Mouse (Mus musculus): Measurements from ENCODE around the gene Nectin3. TPM values are rescaled to one million over a fixed set of nuclear protein-coding genes. Genes with fewer than 3 reads are reported as not detected.

Nectin3 gene
- polyA plus RNA-seq, 1 experiment = 21.9 TPM

GRCm38 (mm10) chr16:46449013-46449412 lies 49.3 kb downstream of the Nectin3 start:
- no peak for TF ChIP-seq CTCF (IDR thresholded peaks at IDR 0.05; ENCODE audit: extremely low read depth, insufficient read depth, low read length)
- no peak for TF ChIP-seq POLR2A (IDR thresholded peaks at IDR 0.05; ENCODE audit: extremely low read depth, insufficient read depth, low read length)
- Histone ChIP-seq H3K27ac (ENCODE audit: insufficient read depth, low read length) (no peak overlapping the region), H3K4me3 (ENCODE audit: insufficient read depth, low read length) (no peak overlapping the region), H3K4me1 (ENCODE audit: control insufficient read depth, insufficient read depth, low read length) (no peaks in the 10 kb centered on the region)

GRCm38 (mm10) chr16:46431317-46431716 lies 67.0 kb downstream of the Nectin3 start:
- Histone ChIP-seq H3K4me1 (ENCODE audit: control insufficient read depth, insufficient read depth, low read length) (no peaks in the 10 kb centered on the region), H3K4me3 (ENCODE audit: insufficient read depth, low read length) (no peak overlapping the region), H3K27ac (ENCODE audit: insufficient read depth, low read length) (no peak overlapping the region)
- TF ChIP-seq POLR2A (IDR thresholded peaks at IDR 0.05; ENCODE audit: extremely low read depth, insufficient read depth, low read length) (no peak), CTCF (IDR thresholded peaks at IDR 0.05; ENCODE audit: extremely low read depth, insufficient read depth, low read length) (no peak)

- Histone ChIP-seq H3K4me3 (ENCODE audit: insufficient read depth, low read length) (no peak overlapping the region), H3K27ac (ENCODE audit: insufficient read depth, low read length) (no peak overlapping the region), H3K4me1 (ENCODE audit: control insufficient read depth, insufficient read depth, low read length) (no peaks in the 10 kb centered on the region)
- TF ChIP-seq POLR2A (IDR thresholded peaks at IDR 0.05; ENCODE audit: extremely low read depth, insufficient read depth, low read length) (no peak), CTCF (IDR thresholded peaks at IDR 0.05; ENCODE audit: extremely low read depth, insufficient read depth, low read length) (no peak)
Observed at GRCm38 (mm10) chr16:46416177-46416576, 82.1 kb downstream of the Nectin3 start.

- no peak overlapping the region for H3K27ac ChIP-seq (ENCODE audit: insufficient read depth, low read length)
- H3K4me3 ChIP-seq (ENCODE audit: insufficient read depth, low read length) = no peak overlapping the region
- no peak for TF ChIP-seq POLR2A (IDR thresholded peaks at IDR 0.05; ENCODE audit: extremely low read depth, insufficient read depth, low read length)
- TF ChIP-seq CTCF (IDR thresholded peaks at IDR 0.05; ENCODE audit: extremely low read depth, insufficient read depth, low read length) = no peak
- peaks cover 2% of the 10 kb centered on the region; the same call in 1 of the 2 replicates for H3K4me1 ChIP-seq (ENCODE audit: control insufficient read depth, insufficient read depth, low read length)
Observed at GRCm38 (mm10) chr16:46410739-46411057, 87.6 kb downstream of the Nectin3 start.

GRCm38 (mm10) chr16:46410053-46410738 lies 88.1 kb downstream of the Nectin3 start:
- Histone ChIP-seq H3K4me3 (ENCODE audit: insufficient read depth, low read length) (no peak overlapping the region), H3K27ac (ENCODE audit: insufficient read depth, low read length) (no peak overlapping the region), H3K4me1 (ENCODE audit: control insufficient read depth, insufficient read depth, low read length) (peaks cover 2% of the 10 kb centered on the region; the same call in 1 of the 2 replicates)
- TF ChIP-seq POLR2A (IDR thresholded peaks at IDR 0.05; ENCODE audit: extremely low read depth, insufficient read depth, low read length) (no peak), CTCF (IDR thresholded peaks at IDR 0.05; ENCODE audit: extremely low read depth, insufficient read depth, low read length) (no peak)

GRCm38 (mm10) chr16:46407997-46408396 lies 90.3 kb downstream of the Nectin3 start:
- Histone ChIP-seq H3K4me3 (ENCODE audit: insufficient read depth, low read length) (no peak overlapping the region), H3K4me1 (ENCODE audit: control insufficient read depth, insufficient read depth, low read length) (peaks cover 2% of the 10 kb centered on the region; the same call in 1 of the 2 replicates), H3K27ac (ENCODE audit: insufficient read depth, low read length) (no peak overlapping the region)
- no peak for TF ChIP-seq POLR2A (IDR thresholded peaks at IDR 0.05; ENCODE audit: extremely low read depth, insufficient read depth, low read length)
- TF ChIP-seq CTCF (IDR thresholded peaks at IDR 0.05; ENCODE audit: extremely low read depth, insufficient read depth, low read length) = no peak

GRCm38 (mm10) chr16:46406844-46407639 lies 91.3 kb downstream of the Nectin3 start:
- H3K4me1 ChIP-seq (ENCODE audit: control insufficient read depth, insufficient read depth, low read length) = peaks cover 2% of the 10 kb centered on the region; the same call in 1 of the 2 replicates
- TF ChIP-seq CTCF (IDR thresholded peaks at IDR 0.05; ENCODE audit: extremely low read depth, insufficient read depth, low read length) (no peak), POLR2A (IDR thresholded peaks at IDR 0.05; ENCODE audit: extremely low read depth, insufficient read depth, low read length) (no peak)
- no peak overlapping the region for H3K27ac ChIP-seq (ENCODE audit: insufficient read depth, low read length)

GRCm38 (mm10) chr16:46397945-46398344 lies 100.4 kb downstream of the Nectin3 start:
- Histone ChIP-seq H3K4me3 (ENCODE audit: insufficient read depth, low read length) (no peak overlapping the region), H3K4me1 (ENCODE audit: control insufficient read depth, insufficient read depth, low read length) (no peaks in the 10 kb centered on the region), H3K27ac (ENCODE audit: insufficient read depth, low read length) (no peak overlapping the region)
- TF ChIP-seq POLR2A (IDR thresholded peaks at IDR 0.05; ENCODE audit: extremely low read depth, insufficient read depth, low read length) (no peak), CTCF (IDR thresholded peaks at IDR 0.05; ENCODE audit: extremely low read depth, insufficient read depth, low read length) (no peak)

More at GRCm38 (mm10) chr16:46406844-46407639, 91.3 kb downstream of the Nectin3 start:
- no peak overlapping the region for H3K4me3 ChIP-seq (ENCODE audit: insufficient read depth, low read length)

GRCm38 (mm10) chr16:46389415-46390033 lies 108.8 kb downstream of the Nectin3 start:
- Histone ChIP-seq H3K4me3 (ENCODE audit: insufficient read depth, low read length) (no peak overlapping the region), H3K4me1 (ENCODE audit: control insufficient read depth, insufficient read depth, low read length) (peaks cover under 1% of the 10 kb centered on the region; the same call in 1 of the 2 replicates), H3K27ac (ENCODE audit: insufficient read depth, low read length) (no peak overlapping the region)
- TF ChIP-seq POLR2A (IDR thresholded peaks at IDR 0.05; ENCODE audit: extremely low read depth, insufficient read depth, low read length) (no peak), CTCF (IDR thresholded peaks at IDR 0.05; ENCODE audit: extremely low read depth, insufficient read depth, low read length) (no peak)
